ENCODE assay signal across 9 mouse cellular contexts in genomic region chr13:113265257-113265656, GRCm38 (mm10). TPM values are rescaled to one million over a fixed set of nuclear protein-coding genes. Genes with fewer than 3 reads are reported as not detected.
A peak's percentile ranks its signal among the peaks of the same experiment; 100 is the strongest.
DNase-seq lines count a peak whose midpoint lies in the region; ATAC-seq and TF ChIP-seq lines count a peak whose summit lies in the region.
"Had no signal": no experiment of that assay in that cellular context is flagged by ENCODE, and none has a peak within 500 bp of the region (broad histone marks: within the 10 kb centered on the region; RNA-seq: fewer than 3 reads in every experiment).

No protein-coding gene starts in this region.

- no peaks in the 10 kb centered on the region for H3K4me1 ChIP-seq in intestine, postnatal 0 days (replicated peaks; ENCODE audit: control insufficient read depth, insufficient read depth, low read length)
- no peaks in the 10 kb centered on the region for H3K4me1 ChIP-seq in intestine, embryonic 15.5 days (replicated peaks)
- no peaks in the 10 kb centered on the region for H3K4me1 ChIP-seq in E14TG2a.4 (replicated peaks; ENCODE audit: low read depth, low read length)
- peaks cover 7% of the 10 kb centered on the region; the same call in 1 of the 2 replicates for H3K4me1 ChIP-seq in liver, postnatal 0 days (ENCODE audit: insufficient read depth)

- no peak for TF ChIP-seq EP300 in liver, postnatal 0 days (IDR thresholded peaks at IDR 0.05; ENCODE audit: low read depth)

- no peaks in the 10 kb centered on the region for H3K36me3 ChIP-seq in intestine, postnatal 0 days (ENCODE audit: control insufficient read depth, insufficient read depth)
- no peaks in the 10 kb centered on the region for H3K36me3 ChIP-seq in intestine, embryonic 15.5 days
- no peaks in the 10 kb centered on the region for H3K36me3 ChIP-seq in E14TG2a.4 (ENCODE audit: insufficient read depth, low read length)
- no peaks in the 10 kb centered on the region for H3K36me3 ChIP-seq in liver, postnatal 0 days (replicated peaks; ENCODE audit: insufficient read depth, low read length)

- intact Hi-C loops in heart, postnatal 14 days (cut with DNase I) = loop anchor here (5.0 kb wide), 5 partner anchors 72 to 602 kb away; partner anchors contain the start of genes Gpx8 and Snx18

- peak; percentile 31 to 50 for DNase-seq in adrenal gland, adult 18-20 months (ENCODE audit: low spot score in 2 of 2)
- DNase-seq in heart, postnatal 14 days = peak; percentile 41 to 70
- DNase-seq in liver, postnatal 0 days = peak; percentile 67
- DNase-seq in thymus, postnatal 0 days (ENCODE audit: low spot score) = peak; percentile 64

- ATAC-seq in intestine, postnatal 0 days = no peak
- no peak for ATAC-seq in intestine, embryonic 15.5 days
- ATAC-seq in liver, postnatal 0 days = no peak

- no peak overlapping the region for H3K4me2 ChIP-seq in intestine, postnatal 0 days (replicated peaks; ENCODE audit: low read depth)
- no peak overlapping the region for H3K4me2 ChIP-seq in intestine, embryonic 15.5 days (replicated peaks)
- no peak overlapping the region for H3K4me2 ChIP-seq in liver, postnatal 0 days (ENCODE audit: low read depth, low read length)

- no peaks in the 10 kb centered on the region for H3K9me3 ChIP-seq in intestine, postnatal 0 days (ENCODE audit: control insufficient read depth)
- no peaks in the 10 kb centered on the region for H3K9me3 ChIP-seq in intestine, embryonic 15.5 days
- H3K9me3 ChIP-seq in E14TG2a.4 (ENCODE audit: low read length) = peaks cover 2% of the 10 kb centered on the region
- no peaks in the 10 kb centered on the region for H3K9me3 ChIP-seq in liver, postnatal 0 days (ENCODE audit: low read length)
- H3K9me3 ChIP-seq: megakaryocyte, embryonic 14.5 days had no signal

- H3K4me3 ChIP-seq in intestine, postnatal 0 days (ENCODE audit: low read depth, low read length) = no peak overlapping the region
- no peak overlapping the region for H3K4me3 ChIP-seq in intestine, embryonic 15.5 days (replicated peaks)
- H3K4me3 ChIP-seq in E14TG2a.4 (replicated peaks; ENCODE audit: low read length) = no peak overlapping the region
- H3K4me3 ChIP-seq in liver, postnatal 0 days (ENCODE audit: low read depth, low read length) = no peak overlapping the region
- H3K4me3 ChIP-seq: erythroblast, embryonic 14.5 days; megakaryocyte, embryonic 14.5 days had no signal

- H3K9ac ChIP-seq in intestine, postnatal 0 days (ENCODE audit: low read depth, low read length) = no peak overlapping the region
- no peak overlapping the region for H3K9ac ChIP-seq in intestine, embryonic 15.5 days
- no peak overlapping the region for H3K9ac ChIP-seq in liver, postnatal 0 days (replicated peaks)

- no peak overlapping the region for H3K27ac ChIP-seq in intestine, postnatal 0 days (ENCODE audit: low read depth, low read length)
- H3K27ac ChIP-seq in intestine, embryonic 15.5 days = no peak overlapping the region
- no peak overlapping the region for H3K27ac ChIP-seq in liver, postnatal 0 days (ENCODE audit: low read depth)

- no peaks in the 10 kb centered on the region; the same call in 1 of the 2 replicates for H3K27me3 ChIP-seq in intestine, postnatal 0 days (replicated peaks; ENCODE audit: control insufficient read depth, insufficient read depth, low read length)
- H3K27me3 ChIP-seq in intestine, embryonic 15.5 days (replicated peaks) = 0 out of 2 replicates have a peak, but pooled peaks cover 3% of the 10 kb centered on the region
- H3K27me3 ChIP-seq in E14TG2a.4 (ENCODE audit: insufficient read depth, low read length) = peaks cover 10% of the 10 kb centered on the region
- 0 out of 2 replicates have a peak, but pooled peaks cover 3% of the 10 kb centered on the region for H3K27me3 ChIP-seq in liver, postnatal 0 days (ENCODE audit: insufficient read depth, low read length)

- WGBS in intestine, postnatal 0 days = 29% methylated on average over 13 of the region's 13 CpGs
- 27% methylated on average over 13 of the region's 13 CpGs for WGBS in intestine, embryonic 15.5 days
- WGBS in liver, postnatal 0 days (ENCODE audit: insufficient replicate concordance) = 20% methylated on average over 13 of the region's 13 CpGs

- peak; percentile 69 for TF ChIP-seq CTCF in intestine, postnatal 0 days (IDR thresholded peaks at IDR 0.05; ENCODE audit: low read depth)
- peak; percentile 51 for TF ChIP-seq CTCF in E14TG2a.4 (conservative IDR thresholded peaks at IDR 0.05; ENCODE audit: low read length)
- TF ChIP-seq CTCF in liver, postnatal 0 days (IDR thresholded peaks at IDR 0.05; ENCODE audit: low read depth) = peak; percentile 63

RNA-seq across cellular contexts. Expression of gene BC067074, which starts 27.7 kb away (rescaled TPM):
- polyA plus RNA-seq in intestine, postnatal 0 days (2015; fragmentation: Nextera tagmentation; extraction: Ambion mirVana) = 0.65 and 0.68 TPM in 2 replicates
- 2.6 and 2.8 TPM in 2 replicates for polyA plus RNA-seq in intestine, embryonic 15.5 days (2015; fragmentation: Nextera tagmentation; extraction: Ambion mirVana)
- total RNA-seq in adrenal gland, adult 18-20 months (2021) = 1 to 10 TPM in 1 of 2 experiments, under 1 TPM in 1; 0.76 to 1.2 TPM
- 1 to 10 TPM; 3.4 to 4.4 TPM for total RNA-seq in heart, postnatal 14 days (2021)
- 0.06 and 0.09 TPM in 2 replicates for polyA plus RNA-seq in liver, postnatal 0 days (2015; fragmentation: Nextera tagmentation; extraction: Ambion mirVana)
- polyA plus RNA-seq in thymus, postnatal 0 days (2015; fragmentation: Nextera tagmentation; extraction: Ambion mirVana) = 0.75 and 0.83 TPM in 2 replicates
- polyA plus RNA-seq: erythroblast, embryonic 14.5 days had no signal

RNA-seq across cellular contexts. Expression of gene Gzmk, which starts 39.5 kb away (rescaled TPM):
- not detected in 2 replicates for polyA plus RNA-seq in intestine, postnatal 0 days (2015; fragmentation: Nextera tagmentation; extraction: Ambion mirVana)
- polyA plus RNA-seq in intestine, embryonic 15.5 days (2015; fragmentation: Nextera tagmentation; extraction: Ambion mirVana) = not detected in 2 replicates
- under 1 TPM in 1 of 2 experiments, not detected in 1; 0.58 TPM for total RNA-seq in adrenal gland, adult 18-20 months (2021)
- total RNA-seq in heart, postnatal 14 days (2021) = not detected
- polyA plus RNA-seq in liver, postnatal 0 days (2015; fragmentation: Nextera tagmentation; extraction: Ambion mirVana) = not detected in 2 replicates
- polyA plus RNA-seq in thymus, postnatal 0 days (2015; fragmentation: Nextera tagmentation; extraction: Ambion mirVana) = not detected in 2 replicates
- polyA plus RNA-seq: erythroblast, embryonic 14.5 days had no signal

RNA-seq across cellular contexts. Expression of gene Esm1, which starts 55.8 kb away (rescaled TPM):
- polyA plus RNA-seq in intestine, postnatal 0 days (2015; fragmentation: Nextera tagmentation; extraction: Ambion mirVana) = 3.4 and 3.6 TPM in 2 replicates
- polyA plus RNA-seq in intestine, embryonic 15.5 days (2015; fragmentation: Nextera tagmentation; extraction: Ambion mirVana) = 4.2 and 4.5 TPM in 2 replicates
- total RNA-seq in adrenal gland, adult 18-20 months (2021) = 10 to 100 TPM in 1 of 2 experiments, 1 to 10 TPM in 1; 6.1 to 16.7 TPM
- total RNA-seq in heart, postnatal 14 days (2021) = under 1 TPM; 0.60 to 1.00 TPM
- polyA plus RNA-seq in liver, postnatal 0 days (2015; fragmentation: Nextera tagmentation; extraction: Ambion mirVana) = 0.90 and 1.2 TPM in 2 replicates
- polyA plus RNA-seq in thymus, postnatal 0 days (2015; fragmentation: Nextera tagmentation; extraction: Ambion mirVana) = 3.6 and 4.5 TPM in 2 replicates
